In genomic region chr1:83159603-83160002, GRCm38 (mm10) we compare ENCODE assay signal across 9 mouse cellular contexts. TPM values are rescaled to one million over a fixed set of nuclear protein-coding genes. Genes with fewer than 3 reads are reported as not detected.
DNase-seq lines count a peak whose midpoint lies in the region; ATAC-seq and TF ChIP-seq lines count a peak whose summit lies in the region.
"Had no signal": no experiment of that assay in that cellular context is flagged by ENCODE, and none has a peak within 500 bp of the region (broad histone marks: within the 10 kb centered on the region; RNA-seq: fewer than 3 reads in every experiment).

Gene Daw1 (plus strand): TSS chr1:83159752.

- ATAC-seq in heart, embryonic 11.5 days (replicated peaks; ENCODE audit: insufficient number of reproducible peaks, low FRiP score, low TSS enrichment), result peak; percentile 79
- ATAC-seq in limb, embryonic 15.5 days (ENCODE audit: insufficient number of reproducible peaks, low FRiP score, low TSS enrichment, low read depth), result peak; percentile 78

- no peak within 1 kb of the TSS for H3K27ac ChIP-seq in heart, embryonic 11.5 days (ENCODE audit: low read depth, low read length)
- no peak within 1 kb of the TSS; the same call in 1 of the 2 replicates for H3K27ac ChIP-seq in limb, embryonic 15.5 days

- DNase-seq in layer of hippocampus, adult 11-12 months (ENCODE audit: low spot score), result peak; percentile 36
- no peak for DNase-seq in layer of hippocampus, adult 9-10 months (ENCODE audit: low spot score)
- peak; percentile 84 for DNase-seq in embryo, embryonic 9.5 days (ENCODE audit: extremely low spot score)
- peak; percentile 58 to 68 for DNase-seq in kidney, adult 8-10 months
- DNase-seq in testis, postnatal 14 days (ENCODE audit: low spot score), result peak; percentile 71

- no peak within 1 kb of the TSS for H3ac ChIP-seq in myocyte (ENCODE audit: control insufficient read depth, insufficient read length)

- no peak for TF ChIP-seq POLR2A in myocyte (IDR thresholded peaks at IDR 0.05; ENCODE audit: insufficient read length, low read depth)

- 2% methylated on average over 16 of the region's 16 CpGs for WGBS in heart, embryonic 11.5 days (ENCODE audit: insufficient replicate concordance)
- WGBS in limb, embryonic 15.5 days, result 1% methylated on average over 16 of the region's 16 CpGs

- no peaks in the 10 kb centered on the region for H3K36me3 ChIP-seq in heart, embryonic 11.5 days (ENCODE audit: control insufficient read depth, insufficient read depth, low read length)
- no peaks in the 10 kb centered on the region for H3K36me3 ChIP-seq in limb, embryonic 15.5 days
- H3K36me3 ChIP-seq in myocyte (ENCODE audit: control insufficient read depth, insufficient read depth), result no peaks in the 10 kb centered on the region
- H3K36me3 ChIP-seq: G1E had no signal

- no peaks in the 10 kb centered on the region for H3K9me3 ChIP-seq in heart, embryonic 11.5 days (replicated peaks; ENCODE audit: control insufficient read depth, low read length)
- no peaks in the 10 kb centered on the region for H3K9me3 ChIP-seq in limb, embryonic 15.5 days
- H3K9me3 ChIP-seq: G1E had no signal

- no peaks in the 10 kb centered on the region for H3K27me3 ChIP-seq in heart, embryonic 11.5 days (ENCODE audit: control insufficient read depth, insufficient read depth, low read length)
- no peaks in the 10 kb centered on the region for H3K27me3 ChIP-seq in limb, embryonic 15.5 days
- no peaks in the 10 kb centered on the region for H3K27me3 ChIP-seq in myocyte (ENCODE audit: control insufficient read depth, insufficient read depth, insufficient read length)

- no peaks in the 10 kb centered on the region for H3K79me2 ChIP-seq in myocyte (ENCODE audit: control insufficient read depth, insufficient read depth)

- peak within 1 kb of the TSS; percentile 67 for H3K9ac ChIP-seq in heart, embryonic 11.5 days (ENCODE audit: low read depth, low read length)
- no peak within 1 kb of the TSS for H3K9ac ChIP-seq in limb, embryonic 15.5 days

- no peaks in the 10 kb centered on the region for H3K4me1 ChIP-seq in heart, embryonic 11.5 days (ENCODE audit: control insufficient read depth, insufficient read depth, low read length)
- H3K4me1 ChIP-seq in limb, embryonic 15.5 days, result no peaks in the 10 kb centered on the region

- H3K4me3 ChIP-seq in heart, embryonic 11.5 days (ENCODE audit: low read depth, low read length), result peak within 1 kb of the TSS; percentile 52
- H3K4me3 ChIP-seq in limb, embryonic 15.5 days, result peak within 1 kb of the TSS; percentile 59
- H3K4me3 ChIP-seq in myocyte, result no peak within 1 kb of the TSS

- peak within 1 kb of the TSS; percentile 63 for H3K4me2 ChIP-seq in heart, embryonic 11.5 days
- peak within 1 kb of the TSS; percentile 72 for H3K4me2 ChIP-seq in limb, embryonic 15.5 days
- H3K4me2 ChIP-seq in myocyte (ENCODE audit: low read depth), result peak within 1 kb of the TSS; percentile 51

TF ChIP-seq in myocyte, 11 proteins besides CTCF, POLR2A, EP300 and RAD21:
- no peak for TF ChIP-seq USF1 (IDR thresholded peaks at IDR 0.05; ENCODE audit: low read depth)
- TF ChIP-seq SRF (IDR thresholded peaks at IDR 0.05; ENCODE audit: control insufficient read depth, insufficient read length, low read depth), result no peak
- no peak for TF ChIP-seq CEBPB (IDR thresholded peaks at IDR 0.05; ENCODE audit: insufficient read depth, poor library complexity, severe bottlenecking)
- no peak for TF ChIP-seq TCF12 (IDR thresholded peaks at IDR 0.05; ENCODE audit: insufficient read depth, poor library complexity, severe bottlenecking)
- TF ChIP-seq MYOD1 (IDR thresholded peaks at IDR 0.05; ENCODE audit: control insufficient read depth in 1 of 3, insufficient read length in 2 of 3, low read depth in 2 of 3), result no peak
- TF ChIP-seq E2F4 (IDR thresholded peaks at IDR 0.05; ENCODE audit: insufficient read depth), result no peak
- no peak for TF ChIP-seq MYOG (IDR thresholded peaks at IDR 0.05; ENCODE audit: control insufficient read depth in 1 of 3, insufficient read depth in 1 of 3, insufficient read length in 2 of 3, low read depth in 2 of 3)
- TF ChIP-seq REST (IDR thresholded peaks at IDR 0.05; ENCODE audit: insufficient read depth, insufficient read length), result no peak
- TF ChIP-seq POLR2AphosphoS2 (IDR thresholded peaks at IDR 0.05; ENCODE audit: insufficient read length, low read depth), result no peak
- TF ChIP-seq TCF3 (IDR thresholded peaks at IDR 0.05; ENCODE audit: insufficient read length, low read depth), result no peak
- no peak for TF ChIP-seq MAX (IDR thresholded peaks at IDR 0.05; ENCODE audit: low read depth)

RNA-seq across cellular contexts. Expression of gene Daw1, which starts in this region (rescaled TPM):
- 0.25 TPM in 1 of 2 replicates, not detected in the other for polyA plus RNA-seq in heart, embryonic 11.5 days (2014; fragmentation: Nextera tagmentation; extraction: Ambion mirVana)
- not detected in 2 replicates for polyA plus RNA-seq in limb, embryonic 15.5 days (2015; fragmentation: Nextera tagmentation; extraction: Ambion mirVana)
- not detected for polyA plus RNA-seq in myocyte (2012; fragmentation: generic; extraction: Trizol)
- polyA plus RNA-seq: G1E had no signal

Comparison
In these comparisons a context has a peak if more than half of its experiments do, and no peak if none do; other contexts are left out.
1. Peak in ATAC-seq, H3K4me3 ChIP-seq, H3K9ac ChIP-seq and H3K4me2 ChIP-seq in heart, embryonic 11.5 days; RNA of the gene not detected or under 1 TPM.
2. Peak in ATAC-seq, H3K4me3 ChIP-seq and H3K4me2 ChIP-seq in limb, embryonic 15.5 days; RNA of the gene not detected or under 1 TPM.